Mouse (Mus musculus) E14TG2a.4 (cell line): ENCODE data around the gene Gm10668.
"Not testable (repeated sequence)": the region's sequence is repeated elsewhere in the genome, so short reads cannot be mapped to it uniquely, and the experiment has no call there.

Experiments
- H3K27me3 ChIP-seq: 2 replicates; pipeline ENCODE4 v1.6.1; 2014; ENCODE audit warnings: low read length, control low read depth; ENCODE audit not compliant: insufficient read depth
- H3K36me3 ChIP-seq: 2 replicates; pipeline ENCODE4 v1.6.1; 2014; ENCODE audit warnings: low read length, control low read depth; ENCODE audit not compliant: insufficient read depth
- H3K4me1 ChIP-seq: replicated peaks from 2 replicates; pipeline ENCODE4 v1.6.1; 2014; ENCODE audit warnings: low read depth, low read length, control low read depth
- H3K4me3 ChIP-seq: replicated peaks from 2 replicates; pipeline ENCODE4 v1.5.1; 2014; ENCODE audit warnings: mild to moderate bottlenecking, low read length
- H3K9me3 ChIP-seq: 2 replicates; pipeline ENCODE4 v1.6.1; 2014; ENCODE audit warnings: low read length, control low read depth

The Gm10668 gene

DNA sequence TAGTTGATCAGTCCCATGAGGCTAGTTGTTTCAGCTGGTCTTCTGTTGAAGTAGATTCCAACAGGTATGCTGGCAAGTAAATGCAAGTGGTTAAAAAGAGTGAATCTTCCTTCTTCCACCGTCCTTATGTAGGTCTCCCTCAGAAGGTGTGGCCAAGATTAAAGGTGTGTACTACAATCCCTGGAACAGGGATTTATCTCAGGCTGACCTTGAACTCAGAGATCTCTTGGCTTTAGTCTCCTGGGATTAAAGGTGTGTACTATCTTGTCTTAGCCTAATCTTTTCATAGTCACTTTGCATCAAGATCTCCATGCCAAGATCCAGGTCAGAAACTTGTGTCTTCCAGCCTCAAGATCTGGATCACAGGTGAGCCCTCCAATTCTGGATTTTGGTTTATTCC lies at the start of gene Gm10668:
Gene Gm10668, minus strand, starts transcription at position 101 of the 400 bp plus-strand sequence.
- not testable (repeated sequence) for H3K4me1 ChIP-seq, H3K4me3 ChIP-seq, H3K27me3 ChIP-seq, H3K9me3 ChIP-seq, H3K36me3 ChIP-seq

- H3K27me3 ChIP-seq, H3K4me3 ChIP-seq, H3K4me1 ChIP-seq, H3K36me3 ChIP-seq, H3K9me3 ChIP-seq: not testable (repeated sequence)
These were observed 40.5 kb upstream of the Gm10668 start, which contains the start of gene Vmn1r112 for GRCm38 (mm10) chr7:20770885-20771284. Vmn1r112 (plus strand) TSS chr7:20771185.

DNA sequence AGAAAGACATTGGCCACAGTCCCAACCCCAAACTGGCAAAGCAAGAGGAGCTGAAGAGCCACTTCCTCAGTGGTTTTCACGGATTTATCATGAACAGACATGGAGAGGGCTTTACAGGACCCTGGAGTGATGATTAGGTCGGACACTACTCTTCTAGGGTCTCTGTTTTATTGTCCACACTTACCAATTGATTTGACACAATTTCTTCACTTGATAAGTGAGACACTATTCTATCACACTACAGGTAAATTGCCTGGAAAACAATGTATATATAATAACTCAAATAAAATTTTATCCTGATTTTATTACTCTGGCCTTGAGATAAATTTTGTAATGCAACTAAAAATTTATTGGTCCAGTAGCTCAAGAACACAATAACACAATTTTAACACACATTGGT lies 27.3 kb downstream of the Gm10668 start, which contains the start of gene Vmn1r111:
Gene Vmn1r111, minus strand, starts transcription at position 101 of the 400 bp plus-strand sequence.
- not testable (repeated sequence) for H3K36me3 ChIP-seq, H3K27me3 ChIP-seq, H3K4me1 ChIP-seq, H3K4me3 ChIP-seq, H3K9me3 ChIP-seq
